Mouse (Mus musculus) intestine, postnatal 0 days (tissue): ENCODE measurements around the gene Ccdc80. TPM values are rescaled to one million over a fixed set of nuclear protein-coding genes. Genes with fewer than 3 reads are reported as not detected.

Experiments used
- ATAC-seq: fragments of 200-750 bp; cut with Nextera tagmentation; 2 replicates; pipeline ENCODE4 v1.8.0; 2017; ENCODE audit warnings: mild to moderate bottlenecking, moderate TSS enrichment, moderate library complexity
- H3K27ac ChIP-seq: fragments of 300-500 bp; sonication (generic); 2 replicates; pipeline ENCODE4 v1.5.1; 2014; ENCODE audit warnings: mild to moderate bottlenecking, low read depth, low read length, moderate library complexity
- H3K27me3 ChIP-seq: fragments of 300-500 bp; sonication (generic); replicated peaks from 2 replicates; pipeline ENCODE4 v1.6.1; 2014; ENCODE audit warnings: low read length, mixed read lengths; ENCODE audit not compliant: control insufficient read depth, insufficient read depth
- H3K36me3 ChIP-seq: fragments of 300-500 bp; sonication (generic); 2 replicates; pipeline ENCODE4 v1.6.1; 2014; ENCODE audit warnings: mild to moderate bottlenecking, moderate library complexity; ENCODE audit not compliant: control insufficient read depth, insufficient read depth
- H3K4me1 ChIP-seq: fragments of 300-500 bp; sonication (generic); replicated peaks from 2 replicates; pipeline ENCODE4 v1.6.1; 2014; ENCODE audit warnings: antibody characterized with exemption, low read length, mixed read lengths; ENCODE audit not compliant: control insufficient read depth, insufficient read depth
- H3K4me2 ChIP-seq: fragments of 300-500 bp; sonication (generic); replicated peaks from 2 replicates; pipeline ENCODE4 v1.6.1; 2014; ENCODE audit warnings: low read depth, mild to moderate bottlenecking, moderate library complexity
- H3K4me3 ChIP-seq: fragments of 300-500 bp; sonication (generic); 2 replicates; pipeline ENCODE4 v1.5.1; 2014; ENCODE audit warnings: low read depth, low read length
- H3K9ac ChIP-seq: fragments of 300-500 bp; sonication (generic); 2 replicates; pipeline ENCODE4 v1.6.1; 2014; ENCODE audit warnings: mild to moderate bottlenecking, low read depth, low read length
- H3K9me3 ChIP-seq: fragments of 300-500 bp; sonication (generic); 2 replicates; pipeline ENCODE4 v1.6.1; 2016; ENCODE audit warnings: mixed run types; ENCODE audit not compliant: control insufficient read depth
- CTCF ChIP-seq: sonication (generic); IDR thresholded peaks from 2 replicates; pipeline ENCODE4 v1.5.1; 2016; ENCODE audit warnings: low read depth, mild to moderate bottlenecking, control low read depth, antibody characterized with exemption, moderate library complexity
- WGBS: fragments of 180-500 bp; shearing (Covaris S2); extraction: QIAGEN DNeasy Blood & Tissue Kit; methylation state at CpG from one replicate; pipeline ENCODE4 v1.1.7; 2014; 5-methylcytosine and 5-hydroxymethylcytosine counted together
- polyA plus RNA-seq: library from polyadenylated mRNA; unstranded; fragments of >200 nt; fragmentation: Nextera tagmentation; extraction: Ambion mirVana; gene quantifications from 2 replicates; pipeline ENCODE4 v1.2.1, GENCODE M21; 2015

Ccdc80 gene
- 37.2 and 37.7 TPM in 2 replicates for polyA plus RNA-seq

- no peaks in the 10 kb centered on the region for H3K36me3 ChIP-seq
- H3K4me1 ChIP-seq: no peaks in the 10 kb centered on the region
- peak within 1 kb of the TSS; percentile 57 for H3K4me2 ChIP-seq
- 19% methylated on average over 6 of the region's 6 CpGs for WGBS
- H3K4me3 ChIP-seq: peak within 1 kb of the TSS; percentile 28
- H3K9ac ChIP-seq: peak within 1 kb of the TSS; percentile 35; the same call in 1 of the 2 replicates
- H3K27me3 ChIP-seq: no peaks in the 10 kb centered on the region
- H3K9me3 ChIP-seq: no peaks in the 10 kb centered on the region
- H3K27ac ChIP-seq: peak within 1 kb of the TSS; percentile 11; the same call in 1 of the 2 replicates
- peak; percentile 41; the same call in 1 of the 2 replicates for ATAC-seq
- TF ChIP-seq CTCF: no peak
Measured at GRCm38 (mm10) chr16:45093137-45093731, at the start of gene Ccdc80. TSS of gene Ccdc80 (plus strand) at chr16:45093402.

- Histone ChIP-seq H3K9ac (no peak overlapping the region), H3K4me2 (no peak overlapping the region), H3K9me3 (no peaks in the 10 kb centered on the region), H3K4me1 (no peaks in the 10 kb centered on the region), H3K4me3 (no peak overlapping the region), H3K27me3 (no peaks in the 10 kb centered on the region), H3K27ac (no peak overlapping the region), H3K36me3 (no peaks in the 10 kb centered on the region)
- 48% methylated on average over 3 of the region's 3 CpGs for WGBS
- ATAC-seq: no peak
- no peak for TF ChIP-seq CTCF
Measured at GRCm38 (mm10) chr16:45044844-45045243, 48.4 kb upstream of the Ccdc80 start.

GRCm38 (mm10) chr16:45057222-45057621 lies 36.0 kb upstream of the Ccdc80 start:
- Histone ChIP-seq H3K27me3 (no peaks in the 10 kb centered on the region), H3K27ac (no peak overlapping the region), H3K4me3 (no peak overlapping the region), H3K9ac (no peak overlapping the region), H3K4me2 (no peak overlapping the region), H3K36me3 (no peaks in the 10 kb centered on the region), H3K9me3 (no peaks in the 10 kb centered on the region), H3K4me1 (no peaks in the 10 kb centered on the region)
- ATAC-seq: no peak
- 92% methylated on average over 7 of the region's 7 CpGs for WGBS
- TF ChIP-seq CTCF: no peak

GRCm38 (mm10) chr16:45057922-45058321 lies 35.3 kb upstream of the Ccdc80 start:
- Histone ChIP-seq H3K9me3 (no peaks in the 10 kb centered on the region), H3K4me1 (no peaks in the 10 kb centered on the region), H3K36me3 (no peaks in the 10 kb centered on the region), H3K4me3 (no peak overlapping the region), H3K4me2 (no peak overlapping the region), H3K27ac (no peak overlapping the region), H3K27me3 (no peaks in the 10 kb centered on the region), H3K9ac (no peak overlapping the region)
- TF ChIP-seq CTCF: no peak
- WGBS: 51% methylated on average over 4 of the region's 4 CpGs
- ATAC-seq: no peak

GRCm38 (mm10) chr16:45061140-45061539 lies 32.1 kb upstream of the Ccdc80 start:
- H3K9ac ChIP-seq: no peak overlapping the region
- H3K36me3 ChIP-seq: no peaks in the 10 kb centered on the region
- no peak overlapping the region for H3K4me2 ChIP-seq
- no peaks in the 10 kb centered on the region for H3K27me3 ChIP-seq
- WGBS: 48% methylated on average over 3 of the region's 3 CpGs
- no peak overlapping the region for H3K4me3 ChIP-seq
- TF ChIP-seq CTCF: no peak
- ATAC-seq: no peak
- H3K4me1 ChIP-seq: no peaks in the 10 kb centered on the region
- no peaks in the 10 kb centered on the region for H3K9me3 ChIP-seq
- H3K27ac ChIP-seq: no peak overlapping the region

- no peak for ATAC-seq
- no peak overlapping the region for H3K4me2 ChIP-seq
Measured at GRCm38 (mm10) chr16:45070383-45071083, 22.7 kb upstream of the Ccdc80 start.

More at GRCm38 (mm10) chr16:45070383-45071083, 22.7 kb upstream of the Ccdc80 start:
- no peak for TF ChIP-seq CTCF
- no peaks in the 10 kb centered on the region for H3K27me3 ChIP-seq
- no peaks in the 10 kb centered on the region for H3K4me1 ChIP-seq
- H3K36me3 ChIP-seq: no peaks in the 10 kb centered on the region
- H3K4me3 ChIP-seq: no peak overlapping the region
- 75% methylated on average over 8 of the region's 8 CpGs for WGBS
- H3K27ac ChIP-seq: no peak overlapping the region
- no peak overlapping the region for H3K9ac ChIP-seq
- H3K9me3 ChIP-seq: no peaks in the 10 kb centered on the region
